Mouse (Mus musculus) heart, adult 2 months (tissue): ENCODE measurements around the gene Pde9a.

Source experiments
- EP300 ChIP-seq: fragments of 200-500 bp; IDR thresholded peaks from 2 replicates; pipeline ENCODE4 v1.6.1; 2011; ENCODE audit warnings: low read depth, low read length, control low read depth; ENCODE audit not compliant: insufficient read depth
- POLR2A ChIP-seq: fragments of 200-500 bp; IDR thresholded peaks from 2 replicates; pipeline ENCODE4 v1.6.1; 2011; ENCODE audit warnings: mild to moderate bottlenecking, low read depth, low read length, control low read depth; ENCODE audit not compliant: insufficient read depth

DNA sequence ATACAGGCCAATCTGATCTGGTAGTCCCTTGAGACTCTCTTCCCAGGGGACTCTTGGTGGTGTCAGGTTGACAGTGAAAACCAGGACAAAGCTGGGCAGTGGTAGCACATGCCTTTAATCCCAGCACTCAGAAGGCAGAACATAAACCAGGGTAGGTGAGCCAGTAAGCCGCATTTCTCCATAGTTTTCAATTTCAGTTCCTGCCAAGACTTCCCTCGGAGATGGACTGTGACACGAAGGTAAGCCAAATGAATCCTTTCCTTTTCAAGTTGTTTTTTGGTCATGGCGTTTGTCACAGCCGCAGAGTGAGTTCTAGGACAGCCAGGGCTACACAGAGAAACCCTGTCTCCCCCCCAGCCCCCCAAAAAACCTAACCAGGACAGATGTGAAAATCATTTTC lies 6.0 kb downstream of the Pde9a start:
- no peak for TF ChIP-seq POLR2A
- TF ChIP-seq EP300, result no peak
